Mouse (Mus musculus) left cerebral cortex, adult 9 months (tissue): ENCODE data around the gene Ankrd40.
A peak's percentile ranks its signal among the peaks of the same experiment; 100 is the strongest.

Experiments used
- DNase-seq, 2 experiments: peaks; one replicate each; pipeline ENCODE4 v3.0.0; 2022; ENCODE audit warnings: low spot score in 2 of 2

Ankrd40 gene

DNA sequence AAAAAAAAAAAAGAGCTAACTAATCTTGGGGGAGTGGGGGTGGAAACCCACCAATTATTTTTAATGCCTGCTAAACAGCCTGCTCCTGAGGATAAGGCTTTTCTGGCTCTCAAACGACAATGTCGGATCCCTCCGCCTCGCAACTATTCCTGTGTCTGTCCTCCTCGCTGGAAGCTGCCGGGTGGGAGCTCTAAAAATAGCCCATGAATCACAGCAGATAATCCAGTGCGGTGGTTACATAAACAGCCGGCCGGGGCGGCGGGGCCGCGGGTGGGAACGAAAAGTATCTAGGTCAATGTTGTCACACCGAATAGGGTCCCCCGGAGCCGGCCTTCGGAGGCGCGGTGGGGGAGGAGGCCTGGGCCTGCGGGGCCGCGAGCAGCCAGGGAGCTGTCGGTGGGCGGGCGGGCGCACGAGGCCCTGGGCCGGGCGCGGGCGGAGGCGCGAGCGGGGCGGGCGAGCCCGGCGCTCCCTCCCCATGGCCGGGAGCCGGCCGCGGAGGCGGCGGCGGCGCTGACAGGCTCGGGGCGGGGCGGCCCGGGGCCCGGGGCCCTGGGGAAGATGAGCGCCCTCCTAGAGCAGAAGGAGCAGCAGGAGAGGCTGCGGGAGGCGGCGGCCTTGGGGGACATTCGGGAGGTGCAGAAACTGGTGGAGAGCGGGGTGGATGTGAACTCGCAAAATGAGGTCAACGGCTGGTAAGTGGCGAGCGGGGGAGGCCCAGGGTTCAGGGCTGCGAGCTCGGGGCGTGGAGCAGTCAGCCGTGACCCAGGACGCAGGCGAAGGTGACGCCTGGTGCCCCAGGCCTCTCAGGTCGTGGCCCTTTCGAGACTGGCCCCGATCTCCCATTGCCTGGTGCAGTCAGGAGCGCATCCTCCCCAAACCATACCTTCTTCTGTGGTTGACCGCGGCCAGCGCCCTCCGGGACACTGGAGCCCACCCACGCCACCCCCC is at the start of gene Ankrd40:
Gene Ankrd40 (plus strand): TSS at position 309 of the 951 bp plus-strand sequence.
- DNase-seq = peak; percentile 96 to 99

GRCm38 (mm10) chr11:94281199-94282181 is 46.3 kb upstream of the Ankrd40 start, which contains the start of gene Gm21885:
Gm21885 (plus strand) TSS chr11:94281873.
- no peak for DNase-seq

GRCm38 (mm10) chr11:94282291-94282690 is 45.5 kb upstream of the Ankrd40 start:
- no peak for DNase-seq

DNA sequence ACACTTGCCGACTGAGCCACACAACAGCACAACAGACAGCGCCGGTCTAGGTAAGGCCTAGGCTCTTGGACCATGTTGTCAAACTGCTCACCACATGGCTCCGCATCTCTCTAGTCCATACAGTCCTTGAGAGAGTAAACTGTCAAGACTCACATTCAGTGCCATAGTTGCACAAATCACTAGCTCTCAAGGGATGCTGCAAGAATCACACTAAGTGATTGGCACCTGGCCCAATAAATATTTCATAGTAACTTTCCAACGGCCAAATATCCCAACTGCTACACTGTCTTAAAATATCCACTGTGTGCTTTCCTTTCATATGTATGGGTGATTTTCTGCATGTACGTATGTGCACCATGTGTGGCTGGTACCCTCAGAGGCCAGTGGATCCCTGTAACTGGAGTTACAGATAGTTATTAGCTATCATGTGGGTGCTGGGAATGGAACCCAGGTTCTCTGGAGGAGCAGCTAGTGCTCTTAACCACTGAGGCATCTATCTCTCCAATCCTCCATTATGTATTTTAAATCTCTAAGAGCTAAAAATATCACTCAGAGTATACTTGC is 44.2 kb upstream of the Ankrd40 start:
- no peak for DNase-seq

- DNase-seq = no peak
These were observed 41.8 kb upstream of the Ankrd40 start for GRCm38 (mm10) chr11:94285886-94286574.

- DNase-seq = no peak
These were observed 40.7 kb upstream of the Ankrd40 start for GRCm38 (mm10) chr11:94287105-94287504.

DNA sequence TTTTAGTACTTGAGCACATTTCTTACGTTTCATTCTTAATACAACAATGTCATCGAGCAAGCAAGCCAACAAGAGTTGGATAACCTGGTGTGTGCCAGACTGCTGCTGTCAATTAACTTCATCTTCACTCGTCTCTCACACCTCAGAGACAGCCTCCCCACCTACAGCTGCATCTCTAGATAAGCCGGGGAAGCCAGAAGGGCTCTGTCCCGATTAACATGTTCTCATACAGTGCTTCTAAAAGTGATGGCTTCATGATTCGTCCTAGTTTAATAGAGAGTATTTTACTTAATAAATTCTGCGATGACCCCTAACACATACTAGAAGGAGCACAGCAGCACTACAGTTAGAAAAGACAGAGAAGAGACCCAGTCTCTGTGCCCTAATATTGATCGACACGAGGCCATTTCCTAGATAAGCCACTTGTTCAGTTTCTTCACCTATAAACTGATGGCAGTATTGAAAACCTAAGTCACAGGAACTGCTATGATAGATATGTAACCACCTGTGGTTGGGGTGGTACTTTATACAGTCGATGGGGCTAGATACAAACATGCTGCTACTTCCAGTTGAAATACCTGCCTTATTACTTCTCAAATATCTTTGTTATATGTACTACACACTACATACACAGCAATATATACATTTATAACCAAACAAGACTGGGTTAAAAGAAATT is 37.6 kb upstream of the Ankrd40 start:
- no peak for DNase-seq

DNA sequence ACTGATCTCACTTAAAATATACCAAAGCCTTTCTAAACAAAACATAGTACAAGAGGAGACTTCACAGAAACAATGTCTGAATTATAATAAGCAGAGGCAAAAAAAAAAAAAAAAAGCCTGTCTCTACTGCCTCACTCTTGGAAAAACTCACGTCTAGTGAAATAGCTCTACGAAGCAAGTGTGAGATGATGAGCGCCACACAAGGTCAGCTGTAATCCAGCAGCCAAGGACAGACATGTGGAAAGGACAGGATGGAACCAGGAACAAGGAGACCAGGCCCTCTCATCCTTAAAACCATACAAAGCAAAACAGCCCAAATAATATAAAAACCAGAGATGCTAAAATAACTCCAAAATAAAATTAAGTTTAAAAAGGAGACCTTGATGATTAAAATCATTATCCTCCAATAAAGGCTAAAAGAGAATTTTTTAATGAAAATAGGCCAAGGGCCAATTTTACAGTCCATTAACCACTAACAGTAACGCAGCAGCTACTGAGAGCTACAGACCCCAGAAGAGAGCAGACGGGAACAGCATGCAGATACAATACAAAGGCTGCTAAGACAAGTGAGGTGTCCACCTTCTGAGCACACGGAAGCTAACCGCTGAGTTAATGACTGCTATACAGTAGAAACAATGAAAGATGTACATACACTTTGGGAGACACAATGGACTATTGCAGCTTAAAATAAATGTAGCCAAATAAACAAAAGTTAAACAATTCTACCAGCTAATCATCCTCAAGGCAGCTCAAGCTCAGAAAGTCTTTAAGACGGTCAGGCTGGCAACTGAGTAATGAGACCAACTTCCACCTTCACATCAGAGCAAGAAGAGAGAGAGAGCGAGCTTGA is 32.6 kb upstream of the Ankrd40 start:
- DNase-seq = no peak

DNA sequence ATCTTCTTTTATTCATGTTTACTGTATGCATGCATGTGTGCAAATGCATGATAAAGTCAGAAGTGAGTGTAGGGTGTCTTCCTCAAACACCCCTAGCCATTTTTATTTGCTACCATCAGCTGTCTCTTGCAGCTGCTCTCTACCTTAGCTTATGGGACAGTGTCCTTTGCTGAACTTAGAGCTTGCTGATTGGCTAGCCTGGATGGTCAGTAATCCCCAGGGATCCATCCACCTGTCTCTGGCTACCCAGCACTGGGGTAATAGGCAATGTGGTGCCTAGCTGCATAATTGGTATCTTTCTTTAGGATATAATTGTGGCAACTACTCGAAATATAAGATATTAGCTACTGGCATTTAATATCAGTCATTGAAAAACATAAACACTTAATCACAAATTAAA is 15.1 kb upstream of the Ankrd40 start:
- DNase-seq = no peak

DNA sequence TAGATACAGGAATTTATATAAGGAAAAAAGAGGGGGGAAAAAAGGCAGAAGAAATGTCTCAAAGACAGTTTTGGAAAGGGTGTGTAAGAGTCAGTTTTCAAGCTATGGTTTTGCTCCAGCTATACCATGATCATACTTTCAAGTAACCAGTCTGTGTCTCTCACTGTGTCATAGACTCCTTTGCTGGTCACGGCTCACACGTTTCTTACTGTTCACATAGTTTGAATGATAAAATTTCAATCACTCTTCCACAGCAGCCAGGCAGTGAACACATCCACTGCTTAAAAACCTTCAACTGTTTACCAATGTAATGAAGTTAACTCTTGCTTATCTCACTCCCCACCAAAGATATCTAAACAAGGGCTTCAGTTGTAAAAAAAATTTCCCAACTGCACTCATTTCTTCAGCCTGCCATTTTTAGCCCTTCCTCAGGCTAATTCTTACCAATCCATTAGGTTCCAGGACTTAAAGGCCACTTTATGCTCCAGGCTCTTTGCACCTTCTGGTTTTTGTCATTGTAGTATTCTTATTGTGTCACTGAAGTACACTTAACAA is 13.6 kb upstream of the Ankrd40 start:
- DNase-seq = no peak

GRCm38 (mm10) chr11:94315308-94315707 is 12.5 kb upstream of the Ankrd40 start:
- DNase-seq = no peak

DNA sequence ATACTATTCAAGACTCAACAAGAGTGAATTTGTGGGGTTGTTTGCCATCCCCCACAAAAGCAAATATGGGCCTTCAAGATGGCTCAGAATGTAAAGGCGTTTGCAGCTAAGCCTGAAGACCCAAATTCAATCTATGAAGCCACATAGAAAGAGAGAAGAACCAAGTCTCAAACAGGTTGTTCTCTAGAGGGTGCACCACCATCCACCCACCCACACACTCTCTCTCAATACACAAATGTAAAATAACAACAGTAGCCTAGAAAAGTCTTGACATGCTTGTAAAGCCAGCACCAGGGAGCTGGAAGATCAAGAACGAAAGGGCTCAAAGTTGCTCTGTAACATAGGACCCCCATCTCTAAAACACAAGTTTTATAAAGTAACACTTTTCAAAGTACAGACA is 11.3 kb upstream of the Ankrd40 start:
- no peak for DNase-seq

- no peak for DNase-seq
These were observed 10.8 kb upstream of the Ankrd40 start for GRCm38 (mm10) chr11:94317014-94317413.

DNA sequence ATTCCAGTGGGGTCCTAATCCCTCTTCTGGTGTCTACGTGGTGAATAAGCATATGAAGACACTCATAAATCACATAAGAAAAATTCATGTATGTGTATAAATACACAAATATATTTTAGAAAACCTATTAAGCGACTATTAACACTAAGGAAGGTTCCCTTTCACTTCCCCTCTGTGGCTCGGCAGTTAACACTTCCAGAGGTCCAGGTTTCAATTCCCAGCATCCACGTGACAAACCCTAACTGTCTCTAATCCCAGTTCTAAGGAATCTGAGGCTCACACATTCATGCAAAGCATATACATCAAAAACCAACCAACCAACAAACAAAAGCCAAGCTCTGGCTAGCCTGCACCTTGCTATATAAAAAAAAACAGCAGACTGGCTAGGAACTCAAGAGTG is 10.3 kb upstream of the Ankrd40 start:
- no peak for DNase-seq

GRCm38 (mm10) chr11:94318056-94318455 is 9.7 kb upstream of the Ankrd40 start:
- DNase-seq = no peak

DNA sequence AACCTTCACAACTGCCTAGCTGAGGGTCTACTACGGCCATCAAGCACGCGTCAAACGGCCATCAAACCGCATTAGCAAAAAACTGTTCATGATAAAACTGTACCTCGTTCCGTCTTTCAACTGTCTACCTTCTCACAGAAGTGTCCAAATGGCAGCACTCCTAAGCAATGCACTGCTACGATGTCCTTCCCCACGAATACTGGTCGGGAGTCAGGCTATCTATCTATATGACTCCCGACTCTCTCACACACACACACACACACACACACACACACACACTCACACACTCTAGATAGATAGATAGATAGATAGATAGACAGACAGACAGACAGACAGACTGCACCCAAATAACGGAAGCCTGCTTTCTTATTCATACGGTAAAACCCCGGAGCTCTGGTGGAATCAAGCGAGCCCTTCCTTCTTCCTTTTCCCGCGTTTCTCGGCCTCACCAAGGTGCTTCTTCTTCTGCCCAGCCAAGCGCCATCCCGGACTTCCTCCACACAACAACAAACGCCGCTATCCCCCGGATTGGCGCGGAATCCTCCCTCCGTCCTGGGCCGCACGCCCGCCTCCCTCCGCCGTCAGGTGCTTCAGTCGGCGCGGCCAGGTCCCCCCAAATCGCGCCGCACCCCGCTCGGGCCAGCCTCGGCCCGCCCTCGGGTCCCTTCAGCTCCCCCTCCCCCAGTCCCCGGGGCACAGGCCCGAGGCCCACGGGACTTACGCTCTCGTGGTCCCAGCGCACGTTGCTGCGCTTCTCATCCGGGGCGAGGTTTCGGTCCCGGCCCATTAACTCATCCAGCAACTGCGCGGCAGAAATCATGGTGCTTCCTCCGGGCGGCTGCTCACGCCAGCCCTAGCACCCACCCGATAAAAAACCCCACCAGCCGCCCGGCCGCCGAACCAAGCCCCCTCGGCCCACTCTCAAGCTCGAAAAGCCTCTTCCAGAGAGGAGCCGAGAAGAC is 6.6 kb upstream of the Ankrd40 start:
- DNase-seq = peak in 1 of 2 experiments; percentile 43

DNA sequence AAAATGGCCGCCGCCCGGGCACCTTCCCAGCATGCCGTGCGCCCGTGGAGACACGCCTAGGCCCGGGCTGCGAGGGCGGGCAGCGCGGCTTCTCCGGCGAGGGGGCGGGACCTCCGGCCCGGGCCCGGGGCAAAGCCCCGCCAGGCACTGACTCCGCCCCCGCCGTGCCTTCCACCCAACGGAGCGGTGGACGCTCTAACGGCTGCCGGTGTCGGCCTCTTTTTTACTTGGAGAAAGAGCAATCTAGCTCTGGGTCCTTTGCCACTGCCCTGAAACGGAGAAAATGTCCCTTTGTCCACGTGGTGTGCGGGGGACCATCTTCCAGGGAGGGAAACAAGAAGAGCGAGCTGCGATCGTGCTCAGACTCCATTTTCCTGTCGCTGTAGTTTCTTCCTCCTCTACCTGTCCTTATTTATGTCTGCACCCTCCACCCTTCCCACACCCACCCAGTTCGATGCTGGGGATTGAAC is 5.8 kb upstream of the Ankrd40 start, which contains the start of gene Luc7l3:
Gene Luc7l3 (minus strand): TSS at position 58 of the 470 bp plus-strand sequence.
- DNase-seq = peak; percentile 79 to 94

GRCm38 (mm10) chr11:94322636-94323035 is 5.2 kb upstream of the Ankrd40 start:
- DNase-seq = no peak
